Mouse (Mus musculus) liver, embryonic 14.5 days (tissue): ENCODE measurements around the gene Smarcc2. TPM values are rescaled to one million over a fixed set of nuclear protein-coding genes. Genes with fewer than 3 reads are reported as not detected.
A peak's percentile ranks its signal among the peaks of the same experiment; 100 is the strongest.

Source experiments
- ATAC-seq: fragments of 200-750 bp; cut with Nextera tagmentation; 2 replicates; pipeline ENCODE4 v1.8.0; 2017; ENCODE audit warnings: moderate number of reproducible peaks, mild to moderate bottlenecking, moderate library complexity; ENCODE audit not compliant: insufficient read depth
- DNase-seq, 3 experiments: peaks; one replicate each; pipeline ENCODE4 v3.0.0-alpha.2; 2012 to 2013; ENCODE audit warnings: low read depth in 3 of 3, low spot score in 3 of 3
- H3K27ac ChIP-seq: fragments of 300-500 bp; sonication (generic); 2 replicates; pipeline ENCODE4 v1.5.1; 2014; ENCODE audit warnings: moderate library complexity, mild to moderate bottlenecking, control low read depth, inconsistent platforms
- H3K27me3 ChIP-seq: fragments of 300-500 bp; sonication (generic); 2 replicates; pipeline ENCODE4 v1.6.1; 2014; ENCODE audit warnings: mild to moderate bottlenecking, low read length, moderate library complexity; ENCODE audit not compliant: control insufficient read depth, insufficient read depth
- H3K36me3 ChIP-seq: fragments of 300-500 bp; sonication (generic); replicated peaks from 2 replicates; pipeline ENCODE4 v1.6.1; 2014; ENCODE audit warnings: low read depth; ENCODE audit not compliant: control insufficient read depth, insufficient read depth
- H3K4me1 ChIP-seq, 2 experiments: fragments of 200-500 bp in 1 of 2; fragments of 300-500 bp in 1 of 2; sonication (generic) in 1 of 2; replicated peaks; 2 replicates each; pipeline ENCODE4 v1.6.1; 2012 to 2014; ENCODE audit warnings: antibody characterized with exemption in 1 of 2, inconsistent platforms in 1 of 2, low read length in 1 of 2; ENCODE audit not compliant: control insufficient read depth in 2 of 2, insufficient read depth in 2 of 2
- H3K4me2 ChIP-seq: fragments of 300-500 bp; sonication (generic); 2 replicates; pipeline ENCODE4 v1.6.1; 2014; ENCODE audit warnings: low read depth, mild to moderate bottlenecking, control low read depth, moderate library complexity
- H3K4me3 ChIP-seq, 2 experiments: fragments of 200-500 bp in 1 of 2; fragments of 300-500 bp in 1 of 2; sonication (generic) in 1 of 2; 2 replicates each; pipeline ENCODE4 v1.5.1; 2012 to 2014; ENCODE audit warnings: low read depth in 2 of 2, low read length in 2 of 2, mild to moderate bottlenecking in 2 of 2, control low read depth in 1 of 2, inconsistent platforms in 1 of 2, moderate library complexity in 1 of 2; ENCODE audit not compliant: insufficient read depth in 1 of 2
- H3K9ac ChIP-seq: fragments of 300-500 bp; sonication (generic); replicated peaks from 2 replicates; pipeline ENCODE4 v1.6.1; 2014; ENCODE audit warnings: mild to moderate bottlenecking, control low read depth, moderate library complexity
- H3K9me3 ChIP-seq: fragments of 300-500 bp; sonication (generic); 2 replicates; pipeline ENCODE4 v1.6.1; 2016; ENCODE audit warnings: low read length, mixed read lengths; ENCODE audit not compliant: control insufficient read depth
- CTCF ChIP-seq: IDR thresholded peaks from 2 replicates; pipeline ENCODE4 v1.5.1; 2016; ENCODE audit warnings: antibody characterized with exemption, low read depth, control low read depth
- EP300 ChIP-seq: IDR thresholded peaks from 2 replicates; pipeline ENCODE4 v1.6.1; 2016; ENCODE audit warnings: antibody characterized with exemption, low read depth
- WGBS: fragments of 180-500 bp; shearing (Covaris S2); extraction: QIAGEN DNeasy Blood & Tissue Kit; methylation state at CpG from one replicate; pipeline ENCODE4 v1.1.7; 2014; ENCODE audit not compliant: insufficient replicate concordance; 5-methylcytosine and 5-hydroxymethylcytosine counted together
- polyA plus RNA-seq, 2 experiments: library from polyadenylated mRNA; depleted of rRNA in 1 of 2; stranded (reverse) in 1 of 2; unstranded in 1 of 2; fragments of >200 nt; fragmentation: Nextera tagmentation in 1 of 2; extraction: Ambion mirVana in 1 of 2; gene quantifications; 2 replicates each; pipeline versions ENCODE4 v1.2.1 to v1.2.3; 2012 to 2014

Smarcc2 gene
- polyA plus RNA-seq, 2 experiments, result 27.7 to 29.8 TPM

- H3K27me3 ChIP-seq, result no peaks in the 10 kb centered on the region
- no peak overlapping the region for H3K27ac ChIP-seq
- H3K4me1 ChIP-seq, result peaks cover 12 to 23% of the 10 kb centered on the region in 2 experiments
- no peaks in the 10 kb centered on the region; the same call in 1 of the 2 replicates for H3K36me3 ChIP-seq
- WGBS, result 75% methylated on average over 9 of the region's 9 CpGs
- no peak overlapping the region for H3K4me3 ChIP-seq
- TF ChIP-seq EP300, result no peak
- DNase-seq (no peak), ATAC-seq (no peak)
- no peak overlapping the region for H3K4me2 ChIP-seq
- no peak overlapping the region for H3K9ac ChIP-seq
- no peaks in the 10 kb centered on the region for H3K9me3 ChIP-seq
These were observed 49.2 kb downstream of the Smarcc2 start for GRCm38 (mm10) chr10:128508260-128508659.

GRCm38 (mm10) chr10:128509203-128509602 lies 50.2 kb downstream of the Smarcc2 start:
- TF ChIP-seq CTCF (no peak), EP300 (no peak)
- DNase-seq, result no peak
- H3K36me3 ChIP-seq, result no peaks in the 10 kb centered on the region; the same call in 1 of the 2 replicates
- H3K4me2 ChIP-seq, result no peak overlapping the region
- no peak overlapping the region for H3K4me3 ChIP-seq
- H3K9me3 ChIP-seq, result no peaks in the 10 kb centered on the region
- ATAC-seq, result no peak
- no peak overlapping the region for H3K9ac ChIP-seq
- peaks cover 12 to 19% of the 10 kb centered on the region in 2 experiments for H3K4me1 ChIP-seq
- H3K27ac ChIP-seq, result no peak overlapping the region
- 75% methylated on average over 9 of the region's 9 CpGs for WGBS
- no peaks in the 10 kb centered on the region for H3K27me3 ChIP-seq

- no peak overlapping the region for H3K27ac ChIP-seq
- DNase-seq (no peak), ATAC-seq (no peak)
- H3K4me1 ChIP-seq, result peaks cover 7 to 13% of the 10 kb centered on the region in 2 experiments
- H3K36me3 ChIP-seq, result no peaks in the 10 kb centered on the region; the same call in 1 of the 2 replicates
- WGBS, result 78% methylated on average over 4 of the region's 4 CpGs
- no peak overlapping the region for H3K9ac ChIP-seq
- H3K27me3 ChIP-seq, result no peaks in the 10 kb centered on the region
- H3K9me3 ChIP-seq, result no peaks in the 10 kb centered on the region
- no peak overlapping the region for H3K4me2 ChIP-seq
- H3K4me3 ChIP-seq, result no peak overlapping the region
- no peak for TF ChIP-seq EP300
- TF ChIP-seq CTCF, result no peak
These were observed 50.8 kb downstream of the Smarcc2 start for GRCm38 (mm10) chr10:128509831-128510230.

- no peak for DNase-seq
- H3K27ac ChIP-seq, result no peak overlapping the region
- ATAC-seq, result no peak
- H3K4me2 ChIP-seq, result no peak overlapping the region
- WGBS, result 87% methylated on average over 11 of the region's 11 CpGs
- H3K4me3 ChIP-seq, result no peak overlapping the region
- no peaks in the 10 kb centered on the region for H3K9me3 ChIP-seq
- H3K4me1 ChIP-seq, result peaks cover 3 to 13% of the 10 kb centered on the region in 2 experiments
- no peaks in the 10 kb centered on the region for H3K27me3 ChIP-seq
- H3K9ac ChIP-seq, result no peak overlapping the region
- TF ChIP-seq CTCF, result no peak
- no peak for TF ChIP-seq EP300
- H3K36me3 ChIP-seq, result no peaks in the 10 kb centered on the region; the same call in 1 of the 2 replicates
These were observed 51.3 kb downstream of the Smarcc2 start for GRCm38 (mm10) chr10:128510301-128510700.

GRCm38 (mm10) chr10:128511189-128511588 lies 52.1 kb downstream of the Smarcc2 start:
- TF ChIP-seq CTCF, result no peak
- no peak for TF ChIP-seq EP300
- no peak for DNase-seq
- H3K36me3 ChIP-seq, result no peaks in the 10 kb centered on the region; the same call in 1 of the 2 replicates

More at GRCm38 (mm10) chr10:128511189-128511588, 52.1 kb downstream of the Smarcc2 start:
- H3K9ac ChIP-seq, result no peak overlapping the region
- no peak overlapping the region for H3K27ac ChIP-seq
- H3K4me1 ChIP-seq, result peaks cover 3 to 15% of the 10 kb centered on the region in 2 experiments; a peak in 3 of 4 replicates
- peak; percentile 37; the same call in 1 of the 2 replicates for ATAC-seq
- H3K27me3 ChIP-seq, result no peaks in the 10 kb centered on the region
- no peak overlapping the region for H3K4me3 ChIP-seq
- 66% methylated on average over 9 of the region's 9 CpGs for WGBS
- H3K4me2 ChIP-seq, result no peak overlapping the region
- H3K9me3 ChIP-seq, result no peaks in the 10 kb centered on the region
